Mouse (Mus musculus): ENCODE data around the gene Ttc7b. TPM values are rescaled to one million over a fixed set of nuclear protein-coding genes. Genes with fewer than 3 reads are reported as not detected.

Ttc7b gene
- polyA plus RNA-seq, 1 experiment = 52.4 TPM

DNA sequence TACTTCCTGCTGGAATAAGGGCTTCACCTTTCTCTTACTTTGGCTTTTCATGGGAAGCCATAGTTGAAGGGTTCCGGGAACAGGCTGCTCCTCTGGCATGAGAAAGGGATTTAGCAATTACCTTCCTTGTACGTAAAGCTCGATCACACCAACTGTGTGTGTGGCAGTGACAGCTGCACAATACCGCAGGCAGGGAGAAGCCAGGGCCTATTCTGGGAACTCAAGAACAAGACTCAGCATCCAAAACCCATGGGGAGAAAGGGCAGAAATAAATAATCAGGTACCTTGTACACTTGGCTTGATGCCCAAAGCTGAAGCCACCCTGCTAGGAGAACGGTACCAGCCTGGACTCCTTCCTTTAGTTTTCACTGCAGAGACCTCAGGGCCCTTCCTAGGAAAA lies 128.2 kb downstream of the Ttc7b start:
- no peak for DNase-seq
- Histone ChIP-seq H3K4me1 (ENCODE audit: control insufficient read depth, insufficient read depth, low read length) (no peaks in the 10 kb centered on the region), H3K4me3 (replicated peaks; ENCODE audit: extremely low read depth, low read depth, low read length) (no peak overlapping the region)
- no peak for TF ChIP-seq CTCF (IDR thresholded peaks at IDR 0.05; ENCODE audit: insufficient read depth, low read length)
- no peak for TF ChIP-seq POLR2A (IDR thresholded peaks at IDR 0.05; ENCODE audit: borderline replicate concordance, extremely low read depth, low read depth, low read length)
- WGBS = 71% methylated on average over 5 of the region's 5 CpGs

DNA sequence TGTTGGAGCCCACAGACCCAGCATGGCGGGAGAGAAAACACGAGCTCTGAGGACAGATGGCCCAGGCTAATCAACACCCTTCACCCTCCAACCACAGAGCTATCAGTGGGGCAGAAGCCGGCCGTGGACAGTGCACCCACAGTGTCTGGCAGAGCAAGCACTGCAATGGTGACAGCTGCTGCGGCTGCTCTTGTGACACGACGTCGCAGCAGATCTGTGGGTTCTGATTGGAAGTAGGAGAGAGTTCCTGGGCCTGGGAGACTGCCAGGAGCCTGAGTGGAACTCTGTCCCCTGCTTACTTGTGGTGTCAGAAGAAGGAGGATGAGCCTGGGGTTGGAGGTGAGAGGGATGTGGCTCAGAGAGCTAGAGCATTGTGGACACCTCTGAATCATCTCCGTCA lies 128.7 kb downstream of the Ttc7b start:
- WGBS = 75% methylated on average over 9 of the region's 9 CpGs
- no peaks in the 10 kb centered on the region for H3K4me1 ChIP-seq (ENCODE audit: control insufficient read depth, insufficient read depth, low read length)
- no peak for TF ChIP-seq CTCF (IDR thresholded peaks at IDR 0.05; ENCODE audit: insufficient read depth, low read length)
- no peak for TF ChIP-seq POLR2A (IDR thresholded peaks at IDR 0.05; ENCODE audit: borderline replicate concordance, extremely low read depth, low read depth, low read length)
- no peak for DNase-seq
- H3K4me3 ChIP-seq (replicated peaks; ENCODE audit: extremely low read depth, low read depth, low read length) = no peak overlapping the region

DNA sequence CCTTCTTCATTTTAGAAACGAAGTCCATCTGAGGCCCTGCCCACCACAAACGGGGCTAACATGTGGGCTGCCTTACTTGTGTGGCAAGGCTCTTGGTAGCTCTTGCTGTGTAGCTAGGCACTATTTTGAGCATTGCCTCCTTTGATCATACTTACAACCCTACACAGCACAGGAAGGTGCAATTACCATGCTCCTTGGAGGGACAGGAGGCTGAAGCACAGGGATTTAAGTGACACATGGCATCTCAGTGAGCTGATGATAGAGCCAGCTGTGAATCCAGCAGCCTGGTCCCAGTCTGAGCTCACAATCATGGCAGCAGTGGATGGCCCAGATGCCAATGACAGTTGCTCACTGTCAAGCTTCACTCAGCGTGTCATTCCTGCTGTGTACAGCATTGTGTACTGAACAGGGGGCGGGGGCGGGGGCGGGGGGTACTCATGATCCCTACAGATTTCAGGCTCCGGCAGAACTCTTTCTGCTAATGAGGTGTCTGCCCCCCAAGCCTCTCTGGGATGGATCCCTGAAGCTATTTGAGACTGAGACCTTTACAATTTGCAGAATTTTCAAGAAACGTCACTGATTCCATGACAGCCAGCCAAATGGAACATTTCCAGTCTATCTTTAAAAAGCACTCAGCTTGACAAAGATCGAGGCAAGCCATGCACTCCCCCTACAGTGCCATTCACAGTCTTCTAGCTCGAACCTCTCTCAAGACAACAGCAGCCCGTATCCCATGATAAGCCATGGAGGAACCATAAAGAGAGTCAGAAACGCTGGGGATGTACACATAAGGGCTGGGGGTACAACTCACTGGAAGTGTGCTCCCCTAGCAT lies 130.5 kb downstream of the Ttc7b start:
- WGBS = 81% methylated on average over 12 of the region's 12 CpGs
- TF ChIP-seq POLR2A (IDR thresholded peaks at IDR 0.05; ENCODE audit: borderline replicate concordance, extremely low read depth, low read depth, low read length) (no peak), CTCF (IDR thresholded peaks at IDR 0.05; ENCODE audit: insufficient read depth, low read length) (no peak)

GRCm38 (mm10) chr12:100386259-100386658 lies 134.4 kb downstream of the Ttc7b start:
- 42% methylated on average over 3 of the region's 3 CpGs for WGBS
- Histone ChIP-seq H3K4me1 (ENCODE audit: control insufficient read depth, insufficient read depth, low read length) (no peaks in the 10 kb centered on the region), H3K4me3 (replicated peaks; ENCODE audit: extremely low read depth, low read depth, low read length) (no peak overlapping the region)
- no peak for DNase-seq
- TF ChIP-seq POLR2A (IDR thresholded peaks at IDR 0.05; ENCODE audit: borderline replicate concordance, extremely low read depth, low read depth, low read length) (no peak), CTCF (IDR thresholded peaks at IDR 0.05; ENCODE audit: insufficient read depth, low read length) (no peak)

More for the DNA sequence above, 130.5 kb downstream of the Ttc7b start:
- H3K4me3 ChIP-seq (replicated peaks; ENCODE audit: extremely low read depth, low read depth, low read length) = no peak overlapping the region
- no peaks in the 10 kb centered on the region for H3K4me1 ChIP-seq (ENCODE audit: control insufficient read depth, insufficient read depth, low read length)
- no peak for DNase-seq

DNA sequence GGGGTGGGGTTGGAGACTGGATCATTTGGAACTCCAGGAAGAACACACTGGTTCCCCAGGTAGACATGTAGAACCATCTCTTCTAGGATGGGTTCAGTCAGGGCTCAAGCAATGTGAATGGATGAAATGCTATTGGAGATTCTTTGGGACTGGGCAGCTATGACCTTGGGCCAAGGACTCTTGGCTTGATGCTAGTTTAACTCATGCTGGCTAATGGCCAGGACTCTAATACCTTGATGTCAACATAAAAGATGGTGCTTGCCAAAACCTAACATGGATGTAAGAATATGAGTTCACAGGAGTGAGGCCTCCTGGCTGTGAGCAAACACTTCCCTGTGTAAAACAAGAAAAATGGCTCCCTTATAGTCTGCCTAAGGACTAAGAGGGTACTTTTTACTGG lies 138.1 kb downstream of the Ttc7b start:
- no peak for DNase-seq
- H3K4me1 ChIP-seq (ENCODE audit: control insufficient read depth, insufficient read depth, low read length) = no peaks in the 10 kb centered on the region
- no peak overlapping the region for H3K4me3 ChIP-seq (replicated peaks; ENCODE audit: extremely low read depth, low read depth, low read length)
- TF ChIP-seq POLR2A (IDR thresholded peaks at IDR 0.05; ENCODE audit: borderline replicate concordance, extremely low read depth, low read depth, low read length) (no peak), CTCF (IDR thresholded peaks at IDR 0.05; ENCODE audit: insufficient read depth, low read length) (no peak)

- no peak for DNase-seq
- TF ChIP-seq POLR2A (IDR thresholded peaks at IDR 0.05; ENCODE audit: borderline replicate concordance, extremely low read depth, low read depth, low read length) (no peak), CTCF (IDR thresholded peaks at IDR 0.05; ENCODE audit: insufficient read depth, low read length) (no peak)
- no peak overlapping the region for H3K4me3 ChIP-seq (replicated peaks; ENCODE audit: extremely low read depth, low read depth, low read length)
- WGBS = 74% methylated on average over 6 of the region's 6 CpGs
- no peaks in the 10 kb centered on the region for H3K4me1 ChIP-seq (ENCODE audit: control insufficient read depth, insufficient read depth, low read length)
Observed at GRCm38 (mm10) chr12:100381941-100382340, 138.7 kb downstream of the Ttc7b start.

- no peak for TF ChIP-seq CTCF (IDR thresholded peaks at IDR 0.05; ENCODE audit: insufficient read depth, low read length)
- no peak for TF ChIP-seq POLR2A (IDR thresholded peaks at IDR 0.05; ENCODE audit: borderline replicate concordance, extremely low read depth, low read depth, low read length)
- no peaks in the 10 kb centered on the region for H3K4me1 ChIP-seq (ENCODE audit: control insufficient read depth, insufficient read depth, low read length)
- 71% methylated on average over 14 of the region's 14 CpGs for WGBS
- DNase-seq = no peak
- no peak overlapping the region for H3K4me3 ChIP-seq (replicated peaks; ENCODE audit: extremely low read depth, low read depth, low read length)
Observed at GRCm38 (mm10) chr12:100380697-100381291, 139.8 kb downstream of the Ttc7b start.

GRCm38 (mm10) chr12:100379833-100380232 lies 140.8 kb downstream of the Ttc7b start:
- H3K4me1 ChIP-seq (ENCODE audit: control insufficient read depth, insufficient read depth, low read length) = no peaks in the 10 kb centered on the region
- no peak for DNase-seq
- WGBS = 93% methylated on average over 1 of the region's 1 CpGs
- H3K4me3 ChIP-seq (replicated peaks; ENCODE audit: extremely low read depth, low read depth, low read length) = no peak overlapping the region
- TF ChIP-seq POLR2A (IDR thresholded peaks at IDR 0.05; ENCODE audit: borderline replicate concordance, extremely low read depth, low read depth, low read length) (no peak), CTCF (IDR thresholded peaks at IDR 0.05; ENCODE audit: insufficient read depth, low read length) (no peak)

- no peak for TF ChIP-seq POLR2A (IDR thresholded peaks at IDR 0.05; ENCODE audit: borderline replicate concordance, extremely low read depth, low read depth, low read length)
- no peak for TF ChIP-seq CTCF (IDR thresholded peaks at IDR 0.05; ENCODE audit: insufficient read depth, low read length)
- Histone ChIP-seq H3K4me1 (ENCODE audit: control insufficient read depth, insufficient read depth, low read length) (no peaks in the 10 kb centered on the region), H3K4me3 (replicated peaks; ENCODE audit: extremely low read depth, low read depth, low read length) (no peak overlapping the region)
- no peak for DNase-seq
- 56% methylated on average over 2 of the region's 2 CpGs for whole genome bisulfite sequencing
Observed at GRCm38 (mm10) chr12:100378266-100378665, 142.4 kb downstream of the Ttc7b start.

DNA sequence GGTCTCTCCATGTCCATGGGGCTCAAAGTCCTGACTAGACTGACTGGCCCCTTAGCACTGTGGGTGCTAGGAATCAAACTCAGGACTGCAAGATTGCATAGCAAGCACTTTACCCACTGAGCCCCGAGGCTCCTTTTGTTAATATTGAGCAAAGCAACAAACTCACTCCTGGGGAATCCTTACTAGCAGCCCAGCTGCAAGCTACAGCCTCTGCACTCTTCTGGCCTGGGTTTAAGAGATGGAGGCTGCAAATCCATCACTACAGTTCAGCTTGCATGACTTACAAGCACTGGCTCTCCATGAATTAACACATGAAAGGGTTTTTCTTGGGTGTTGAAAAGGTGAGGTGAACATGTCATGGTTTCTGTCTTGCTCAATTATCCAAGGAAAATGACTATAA lies 142.8 kb downstream of the Ttc7b start:
- no peak for TF ChIP-seq POLR2A (IDR thresholded peaks at IDR 0.05; ENCODE audit: borderline replicate concordance, extremely low read depth, low read depth, low read length)
- TF ChIP-seq CTCF (IDR thresholded peaks at IDR 0.05; ENCODE audit: insufficient read depth, low read length) = no peak
- WGBS = 67% methylated on average over 1 of the region's 1 CpGs
- no peak for DNase-seq
- Histone ChIP-seq H3K4me1 (ENCODE audit: control insufficient read depth, insufficient read depth, low read length) (no peaks in the 10 kb centered on the region), H3K4me3 (replicated peaks; ENCODE audit: extremely low read depth, low read depth, low read length) (no peak overlapping the region)
